Mouse (Mus musculus): Measurements from ENCODE around the gene Kndc1. TPM values are rescaled to one million over a fixed set of nuclear protein-coding genes. Genes with fewer than 3 reads are reported as not detected.
A peak's percentile ranks its signal among the peaks of the same experiment; 100 is the strongest.

The Kndc1 gene
- polyA plus RNA-seq, 2 experiments: 0.10 to 0.45 TPM

GRCm38 (mm10) chr7:139877167-139877792, 17.2 kb upstream of the Kndc1 start:
- Histone ChIP-seq H3K4me1 (ENCODE audit: control insufficient read depth, insufficient read depth, low read length) (no peaks in the 10 kb centered on the region), H3K4me2 (replicated peaks; ENCODE audit: low read depth, low read length, severe bottlenecking) (no peak overlapping the region), H3K27ac (replicated peaks; ENCODE audit: low read depth, low read length) (no peak overlapping the region), H3K9me3 (ENCODE audit: control insufficient read depth, low read length) (no peaks in the 10 kb centered on the region), H3K4me3 (replicated peaks; ENCODE audit: low read length) (no peak overlapping the region), H3K9ac (ENCODE audit: low read depth, low read length, severe bottlenecking) (no peak overlapping the region), H3K36me3 (ENCODE audit: control insufficient read depth, insufficient read depth, low read length) (no peaks in the 10 kb centered on the region), H3K27me3 (ENCODE audit: control insufficient read depth, insufficient read depth, low read length) (no peaks in the 10 kb centered on the region)
- ATAC-seq (ENCODE audit: low FRiP score, low read depth) (no peak), DNase-seq (ENCODE audit: low spot score) (peak; percentile 12)
- TF ChIP-seq POLR2A (IDR thresholded peaks at IDR 0.05; ENCODE audit: borderline replicate concordance, extremely low read depth, insufficient read depth, insufficient read length): no peak
- WGBS: 67% methylated on average over 10 of the region's 10 CpGs

GRCm38 (mm10) chr7:139878122-139878521, 16.4 kb upstream of the Kndc1 start:
- TF ChIP-seq POLR2A (IDR thresholded peaks at IDR 0.05; ENCODE audit: borderline replicate concordance, extremely low read depth, insufficient read depth, insufficient read length): no peak
- Histone ChIP-seq H3K9me3 (ENCODE audit: control insufficient read depth, low read length) (no peaks in the 10 kb centered on the region), H3K27ac (replicated peaks; ENCODE audit: low read depth, low read length) (no peak overlapping the region), H3K4me3 (replicated peaks; ENCODE audit: low read length) (no peak overlapping the region), H3K4me2 (replicated peaks; ENCODE audit: low read depth, low read length, severe bottlenecking) (no peak overlapping the region), H3K27me3 (ENCODE audit: control insufficient read depth, insufficient read depth, low read length) (no peaks in the 10 kb centered on the region), H3K4me1 (ENCODE audit: control insufficient read depth, insufficient read depth, low read length) (no peaks in the 10 kb centered on the region), H3K9ac (ENCODE audit: low read depth, low read length, severe bottlenecking) (no peak overlapping the region), H3K36me3 (ENCODE audit: control insufficient read depth, insufficient read depth, low read length) (no peaks in the 10 kb centered on the region)
- 77% methylated on average over 5 of the region's 5 CpGs for WGBS
- ATAC-seq (ENCODE audit: low FRiP score, low read depth) (no peak), DNase-seq (ENCODE audit: low spot score) (no peak)

GRCm38 (mm10) chr7:139878621-139879020, 15.9 kb upstream of the Kndc1 start:
- Histone ChIP-seq H3K9ac (ENCODE audit: low read depth, low read length, severe bottlenecking) (no peak overlapping the region), H3K4me2 (replicated peaks; ENCODE audit: low read depth, low read length, severe bottlenecking) (no peak overlapping the region), H3K4me3 (replicated peaks; ENCODE audit: low read length) (no peak overlapping the region), H3K27me3 (ENCODE audit: control insufficient read depth, insufficient read depth, low read length) (no peaks in the 10 kb centered on the region), H3K27ac (replicated peaks; ENCODE audit: low read depth, low read length) (no peak overlapping the region), H3K4me1 (ENCODE audit: control insufficient read depth, insufficient read depth, low read length) (no peaks in the 10 kb centered on the region), H3K36me3 (ENCODE audit: control insufficient read depth, insufficient read depth, low read length) (no peaks in the 10 kb centered on the region), H3K9me3 (ENCODE audit: control insufficient read depth, low read length) (no peaks in the 10 kb centered on the region)
- no peak for DNase-seq (ENCODE audit: low spot score)
- no peak for ATAC-seq (ENCODE audit: low FRiP score, low read depth)
- TF ChIP-seq POLR2A (IDR thresholded peaks at IDR 0.05; ENCODE audit: borderline replicate concordance, extremely low read depth, insufficient read depth, insufficient read length): no peak
- whole genome bisulfite sequencing: 68% methylated on average over 6 of the region's 6 CpGs

GRCm38 (mm10) chr7:139883545-139883944, 11.0 kb upstream of the Kndc1 start:
- Histone ChIP-seq H3K27ac (replicated peaks; ENCODE audit: low read depth, low read length) (no peak overlapping the region), H3K4me2 (replicated peaks; ENCODE audit: low read depth, low read length, severe bottlenecking) (no peak overlapping the region), H3K9ac (ENCODE audit: low read depth, low read length, severe bottlenecking) (no peak overlapping the region), H3K9me3 (ENCODE audit: control insufficient read depth, low read length) (no peaks in the 10 kb centered on the region), H3K4me3 (replicated peaks; ENCODE audit: low read length) (no peak overlapping the region), H3K36me3 (ENCODE audit: control insufficient read depth, insufficient read depth, low read length) (no peaks in the 10 kb centered on the region), H3K4me1 (ENCODE audit: control insufficient read depth, insufficient read depth, low read length) (no peaks in the 10 kb centered on the region), H3K27me3 (ENCODE audit: control insufficient read depth, insufficient read depth, low read length) (no peaks in the 10 kb centered on the region)
- ATAC-seq (ENCODE audit: low FRiP score, low read depth) (no peak), DNase-seq (ENCODE audit: low spot score) (no peak)
- 83% methylated on average over 4 of the region's 4 CpGs for WGBS
- no peak for TF ChIP-seq POLR2A (IDR thresholded peaks at IDR 0.05; ENCODE audit: borderline replicate concordance, extremely low read depth, insufficient read depth, insufficient read length)

GRCm38 (mm10) chr7:139891779-139892178, 2.7 kb upstream of the Kndc1 start:
- Histone ChIP-seq H3K4me2 (replicated peaks; ENCODE audit: low read depth, low read length, severe bottlenecking) (no peak overlapping the region), H3K27ac (replicated peaks; ENCODE audit: low read depth, low read length) (no peak overlapping the region), H3K9me3 (ENCODE audit: control insufficient read depth, low read length) (no peaks in the 10 kb centered on the region), H3K9ac (ENCODE audit: low read depth, low read length, severe bottlenecking) (no peak overlapping the region), H3K36me3 (ENCODE audit: control insufficient read depth, insufficient read depth, low read length) (no peaks in the 10 kb centered on the region), H3K4me1 (ENCODE audit: control insufficient read depth, insufficient read depth, low read length) (no peaks in the 10 kb centered on the region), H3K4me3 (replicated peaks; ENCODE audit: low read length) (no peak overlapping the region), H3K27me3 (ENCODE audit: control insufficient read depth, insufficient read depth, low read length) (peaks cover 35% of the 10 kb centered on the region)
- WGBS: 68% methylated on average over 5 of the region's 5 CpGs
- no peak for TF ChIP-seq POLR2A (IDR thresholded peaks at IDR 0.05; ENCODE audit: borderline replicate concordance, extremely low read depth, insufficient read depth, insufficient read length)
- DNase-seq (ENCODE audit: low spot score) (no peak), ATAC-seq (ENCODE audit: low FRiP score, low read depth) (no peak)
